Mouse (Mus musculus): ENCODE results near the gene Dmrtb1. TPM values are rescaled to one million over a fixed set of nuclear protein-coding genes. Genes with fewer than 3 reads are reported as not detected.

Dmrtb1 gene
- total RNA-seq, 2 experiments from 2014 or later: 0.27 to 0.49 TPM

DNA sequence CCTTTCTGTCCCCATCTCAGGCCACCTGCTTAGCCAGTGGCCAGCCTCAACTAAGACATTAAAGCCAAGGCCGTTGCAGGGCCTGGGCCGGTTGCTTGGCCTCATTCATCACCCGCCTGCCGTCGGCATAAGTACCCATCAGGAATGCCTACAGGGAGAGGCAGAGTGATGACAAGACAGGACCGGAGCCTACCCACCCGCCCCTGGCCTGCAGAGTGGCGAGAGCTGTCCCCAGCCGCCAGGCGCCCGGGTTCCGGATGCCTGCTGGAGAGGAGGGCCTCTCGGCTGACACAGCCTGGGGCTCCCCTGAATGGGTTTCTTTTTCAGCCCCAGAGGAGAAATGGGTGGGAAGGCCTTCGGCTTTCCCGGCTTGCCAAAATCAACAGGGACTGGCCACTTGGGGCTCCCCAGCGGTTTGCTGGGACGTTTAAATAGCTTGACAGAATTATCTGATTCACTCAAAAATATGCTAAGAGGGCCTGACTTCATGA lies 55.1 kb downstream of the Dmrtb1 start:
- no peak for TF ChIP-seq CTCF (conservative IDR thresholded peaks at IDR 0.05)
- DNase-seq (ENCODE audit: low spot score in 2 of 2): no peak
- Histone ChIP-seq H3K4me3 (no peak overlapping the region), H3K27ac (no peak overlapping the region)

DNA sequence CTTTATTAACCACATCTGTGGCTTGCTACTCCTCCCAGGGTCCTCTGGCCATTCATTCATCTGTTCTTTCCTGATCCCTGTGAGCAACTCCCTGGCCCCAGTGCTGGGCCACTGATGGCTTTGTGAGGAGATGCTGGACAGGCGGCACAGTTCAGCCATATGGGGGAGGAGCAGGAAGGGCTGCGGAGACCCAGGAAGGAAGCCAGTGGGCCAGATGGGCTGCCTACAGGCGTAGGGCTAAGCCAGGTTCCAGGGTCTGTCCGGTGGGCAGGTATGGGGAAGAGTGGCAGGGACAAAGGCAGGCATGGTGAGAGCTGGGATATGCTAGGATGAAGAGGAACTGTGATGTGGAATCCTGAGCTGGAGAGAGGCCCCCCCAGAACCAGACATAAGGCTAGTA lies 55.8 kb downstream of the Dmrtb1 start:
- H3K27ac ChIP-seq: no peak overlapping the region
- TF ChIP-seq CTCF (conservative IDR thresholded peaks at IDR 0.05): no peak
- no peak for DNase-seq (ENCODE audit: low spot score in 2 of 2)

More for the DNA sequence above, 55.8 kb downstream of the Dmrtb1 start:
- no peak overlapping the region for H3K4me3 ChIP-seq

Small RNA genes within 50 kb of the gene (microRNA-seq; reads per million reads assigned to microRNA genes)
- 0 reads per million in 2 experiments for gene Gm25123

Other genes starting within 250 kb of the Dmrtb1 start
- gene Glis1, start 249.6 kb downstream of the Dmrtb1 start, total RNA-seq (2021): 1 to 10 TPM in 1 of 2 experiments, under 1 TPM in 1; 0.64 to 2.5 TPM
- 10 to 100 TPM; 84.3 to 98.5 TPM for gene Lrp8, start 118.0 kb upstream of the Dmrtb1 start, total RNA-seq (2021)
- 10 to 100 TPM; 35.4 to 40.0 TPM for gene Magoh, start 195.5 kb upstream of the Dmrtb1 start, total RNA-seq (2021)
- gene 0610037L13Rik, start 205.6 kb upstream of the Dmrtb1 start, total RNA-seq (2021): 10 to 100 TPM; 69.2 to 74.3 TPM
- gene Cpt2, start 239.4 kb upstream of the Dmrtb1 start, total RNA-seq (2021): 1 to 10 TPM; 6.6 to 8.5 TPM

Data from layer of hippocampus, adult 2 months (tissue).